Mouse (Mus musculus) liver, embryonic 12.5 days (tissue): ENCODE results near the gene Chst11. TPM values are rescaled to one million over a fixed set of nuclear protein-coding genes. Genes with fewer than 3 reads are reported as not detected.

Source experiments
- ATAC-seq: fragments of 200-750 bp; cut with Nextera tagmentation; 2 replicates; pipeline ENCODE4 v1.8.0; 2017; ENCODE audit warnings: moderate number of reproducible peaks, mild to moderate bottlenecking, moderate library complexity
- H3K27ac ChIP-seq: fragments of 300-500 bp; sonication (generic); 2 replicates; pipeline ENCODE4 v1.5.1; 2016; ENCODE audit warnings: mild to moderate bottlenecking
- H3K27me3 ChIP-seq: fragments of 300-500 bp; sonication (generic); replicated peaks from 2 replicates; pipeline ENCODE4 v1.6.1; 2016; ENCODE audit warnings: mild to moderate bottlenecking, moderate library complexity
- H3K36me3 ChIP-seq: fragments of 300-500 bp; sonication (generic); 2 replicates; pipeline ENCODE4 v1.6.1; 2016; ENCODE audit warnings: mild to moderate bottlenecking, moderate library complexity
- H3K4me1 ChIP-seq: fragments of 300-500 bp; sonication (generic); 2 replicates; pipeline ENCODE4 v1.6.1; 2016
- H3K4me2 ChIP-seq: fragments of 300-500 bp; sonication (generic); 2 replicates; pipeline ENCODE4 v1.6.1; 2016; ENCODE audit warnings: mild to moderate bottlenecking, moderate library complexity
- H3K4me3 ChIP-seq: fragments of 300-500 bp; sonication (generic); 2 replicates; pipeline ENCODE4 v1.5.1; 2016; ENCODE audit warnings: mild to moderate bottlenecking, moderate library complexity
- H3K9ac ChIP-seq: fragments of 300-500 bp; sonication (generic); 2 replicates; pipeline ENCODE4 v1.6.1; 2016; ENCODE audit warnings: mild to moderate bottlenecking, moderate library complexity
- H3K9me3 ChIP-seq: fragments of 300-500 bp; sonication (generic); replicated peaks from 2 replicates; pipeline ENCODE4 v1.6.1; 2016; ENCODE audit warnings: mild to moderate bottlenecking, moderate library complexity
- WGBS: fragments of 180-500 bp; shearing (Covaris S2); methylation state at CpG from one replicate; pipeline ENCODE4 v1.1.7; 2016; ENCODE audit not compliant: insufficient replicate concordance; 5-methylcytosine and 5-hydroxymethylcytosine counted together
- polyA plus RNA-seq: library from polyadenylated mRNA; unstranded; fragments of >200 nt; fragmentation: Nextera tagmentation; extraction: Ambion mirVana; gene quantifications from 2 replicates; pipeline ENCODE4 v1.2.1, GENCODE M21; 2016

The Chst11 gene
- polyA plus RNA-seq, 1 experiment from 2014 or later: 1.9 TPM

- no peaks in the 10 kb centered on the region for H3K27me3 ChIP-seq
- no peak overlapping the region for H3K27ac ChIP-seq
- no peak overlapping the region for H3K4me2 ChIP-seq
- H3K4me1 ChIP-seq: peaks cover 48% of the 10 kb centered on the region
- H3K9me3 ChIP-seq: no peaks in the 10 kb centered on the region
- no peak overlapping the region for H3K9ac ChIP-seq
- WGBS: 91% methylated on average over 5 of the region's 5 CpGs
- peaks cover 18% of the 10 kb centered on the region for H3K36me3 ChIP-seq
- H3K4me3 ChIP-seq: no peak overlapping the region
- ATAC-seq: no peak
These were observed 203.8 kb downstream of the Chst11 start for GRCm38 (mm10) chr10:83189071-83189470.

- Histone ChIP-seq H3K4me2 (no peak overlapping the region), H3K27me3 (no peaks in the 10 kb centered on the region), H3K9ac (no peak overlapping the region), H3K27ac (no peak overlapping the region), H3K36me3 (peaks cover 18% of the 10 kb centered on the region), H3K4me3 (no peak overlapping the region), H3K9me3 (no peaks in the 10 kb centered on the region), H3K4me1 (peaks cover 28% of the 10 kb centered on the region)
- 90% methylated on average over 17 of the region's 17 CpGs for WGBS
- no peak for ATAC-seq
These were observed 206.2 kb downstream of the Chst11 start for GRCm38 (mm10) chr10:83191476-83191875.

- 67% methylated on average over 6 of the region's 6 CpGs for WGBS
- Histone ChIP-seq H3K27me3 (no peaks in the 10 kb centered on the region), H3K4me2 (no peak overlapping the region), H3K9me3 (no peaks in the 10 kb centered on the region), H3K9ac (no peak overlapping the region), H3K4me3 (no peak overlapping the region), H3K27ac (no peak overlapping the region), H3K4me1 (peaks cover 23% of the 10 kb centered on the region), H3K36me3 (peaks cover 18% of the 10 kb centered on the region)
- ATAC-seq: no peak
These were observed 206.7 kb downstream of the Chst11 start for GRCm38 (mm10) chr10:83191982-83192381.

DNA sequence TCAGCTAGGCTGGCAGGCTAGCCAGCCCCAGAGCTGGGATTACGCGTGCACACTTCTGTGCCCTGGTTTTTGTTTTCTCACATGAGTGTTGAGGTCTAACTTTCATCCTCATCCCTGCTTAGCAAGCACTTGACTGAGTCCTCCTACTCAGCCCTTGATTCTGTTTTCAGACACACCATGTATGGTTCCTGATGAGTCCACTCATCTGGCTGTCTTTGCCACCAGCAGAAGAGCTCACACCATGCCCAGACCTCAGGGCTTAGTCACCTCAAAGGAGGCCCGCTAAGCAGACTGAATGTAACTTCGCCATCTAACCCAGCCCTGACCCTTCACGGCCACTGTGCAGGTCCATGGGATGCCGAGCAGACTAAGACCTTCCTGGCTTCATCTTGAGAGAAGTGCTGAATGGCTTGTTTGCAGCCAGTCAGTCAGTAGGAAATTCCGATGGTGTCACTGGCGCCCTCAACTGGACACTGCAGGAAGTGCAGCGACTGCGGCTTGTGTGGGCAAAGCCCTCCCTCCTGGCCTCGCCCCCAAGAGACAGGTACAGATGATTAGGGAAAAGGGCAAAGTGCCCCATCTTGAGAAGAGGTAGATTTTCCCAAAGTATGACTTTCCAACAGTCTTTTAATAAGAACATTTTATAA is 212.5 kb downstream of the Chst11 start:
- WGBS: 39% methylated on average over 11 of the region's 11 CpGs
- Histone ChIP-seq H3K27me3 (peaks cover 4% of the 10 kb centered on the region; the same call in 1 of the 2 replicates), H3K4me3 (no peak overlapping the region), H3K9me3 (no peaks in the 10 kb centered on the region), H3K4me2 (no peak overlapping the region), H3K9ac (no peak overlapping the region), H3K27ac (no peak overlapping the region), H3K36me3 (no peaks in the 10 kb centered on the region), H3K4me1 (0 out of 2 replicates have a peak, but pooled peaks cover 8% of the 10 kb centered on the region)
- ATAC-seq: peak; percentile 36; the same call in 1 of the 2 replicates

GRCm38 (mm10) chr10:83198692-83199091 is 213.4 kb downstream of the Chst11 start:
- Histone ChIP-seq H3K4me1 (0 out of 2 replicates have a peak, but pooled peaks cover 8% of the 10 kb centered on the region), H3K9me3 (no peaks in the 10 kb centered on the region), H3K27ac (no peak overlapping the region), H3K9ac (no peak overlapping the region), H3K27me3 (peaks cover 4% of the 10 kb centered on the region; the same call in 1 of the 2 replicates), H3K4me3 (no peak overlapping the region), H3K4me2 (no peak overlapping the region), H3K36me3 (no peaks in the 10 kb centered on the region)
- no peak for ATAC-seq
- 44% methylated on average over 5 of the region's 5 CpGs for WGBS

DNA sequence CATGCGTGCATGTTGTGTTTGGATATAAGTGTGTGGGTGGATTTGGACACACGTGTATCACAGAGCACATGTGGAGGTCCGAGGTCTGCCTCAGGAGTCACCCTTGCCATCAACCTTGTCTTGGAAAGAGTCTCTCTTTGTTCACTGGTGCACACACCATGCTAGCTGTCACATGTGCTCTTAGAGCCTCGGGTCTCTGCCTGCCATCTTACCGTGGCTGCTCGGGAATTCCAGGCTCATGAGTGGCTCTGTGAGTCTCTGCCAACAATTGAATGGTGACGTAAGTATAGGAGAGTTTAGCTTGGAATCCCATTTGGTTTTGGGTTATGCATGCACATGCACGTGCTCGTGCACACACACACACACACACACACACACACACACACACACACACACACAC is 214.0 kb downstream of the Chst11 start:
- H3K4me3 ChIP-seq: no peak overlapping the region
- H3K9me3 ChIP-seq: no peaks in the 10 kb centered on the region
- no peaks in the 10 kb centered on the region for H3K36me3 ChIP-seq
- no peak overlapping the region for H3K9ac ChIP-seq
- WGBS: 76% methylated on average over 9 of the region's 9 CpGs
- no peak overlapping the region for H3K4me2 ChIP-seq
- H3K4me1 ChIP-seq: 0 out of 2 replicates have a peak, but pooled peaks cover 8% of the 10 kb centered on the region
- no peak for ATAC-seq
- H3K27ac ChIP-seq: no peak overlapping the region
- peaks cover 4% of the 10 kb centered on the region; the same call in 1 of the 2 replicates for H3K27me3 ChIP-seq

GRCm38 (mm10) chr10:83201525-83201924 is 216.2 kb downstream of the Chst11 start:
- no peak for ATAC-seq
- 0 out of 2 replicates have a peak, but pooled peaks cover 4% of the 10 kb centered on the region for H3K4me1 ChIP-seq
- no peak overlapping the region for H3K27ac ChIP-seq
- H3K4me3 ChIP-seq: no peak overlapping the region
- no peak overlapping the region for H3K4me2 ChIP-seq
- no peak overlapping the region for H3K9ac ChIP-seq
- peaks cover 4% of the 10 kb centered on the region; the same call in 1 of the 2 replicates for H3K27me3 ChIP-seq
- no peaks in the 10 kb centered on the region for H3K9me3 ChIP-seq
- WGBS: 65% methylated on average over 7 of the region's 7 CpGs
- no peaks in the 10 kb centered on the region for H3K36me3 ChIP-seq

DNA sequence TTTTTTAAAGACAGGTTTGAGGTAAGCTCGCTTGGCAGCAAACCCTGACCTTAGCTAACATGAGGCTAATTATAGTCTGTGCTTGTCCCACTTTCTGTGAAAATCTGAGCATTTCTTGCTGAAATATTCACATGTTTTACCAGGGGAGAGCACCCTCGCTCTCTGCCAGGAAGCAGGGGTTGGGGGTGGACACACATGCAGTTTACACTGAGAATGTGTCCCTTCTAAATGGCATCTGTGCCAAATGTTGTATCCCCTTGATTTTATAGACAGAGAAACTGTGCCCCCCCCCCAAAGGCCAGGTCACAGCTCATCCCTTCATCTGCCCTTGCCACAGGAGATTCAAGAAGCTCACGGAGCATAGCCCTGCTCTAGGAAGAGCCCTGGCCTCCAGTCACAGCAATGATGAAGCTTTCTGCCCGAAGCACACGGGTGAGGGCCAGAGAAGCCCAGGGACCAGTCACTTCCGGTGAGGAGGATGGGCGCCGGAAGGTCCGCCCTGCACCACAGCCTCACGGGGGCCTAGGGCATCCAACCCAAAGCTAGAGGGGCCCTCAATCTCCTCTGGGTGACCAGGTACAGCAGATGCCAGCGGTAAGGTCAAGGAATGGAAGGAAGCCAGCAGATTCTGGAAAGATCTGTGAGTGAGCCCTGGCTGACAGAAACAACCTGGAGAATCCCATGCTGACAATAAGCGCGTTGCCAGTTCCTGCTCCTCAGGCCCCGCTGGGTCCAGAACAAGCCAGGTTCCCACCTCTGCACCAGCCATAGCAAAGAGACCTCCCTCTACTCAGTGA is 217.8 kb downstream of the Chst11 start:
- WGBS: 67% methylated on average over 14 of the region's 14 CpGs
- Histone ChIP-seq H3K27ac (no peak overlapping the region), H3K27me3 (peaks cover 4% of the 10 kb centered on the region; the same call in 1 of the 2 replicates), H3K4me2 (no peak overlapping the region), H3K4me3 (no peak overlapping the region), H3K9ac (no peak overlapping the region), H3K36me3 (no peaks in the 10 kb centered on the region), H3K4me1 (no peaks in the 10 kb centered on the region), H3K9me3 (no peaks in the 10 kb centered on the region)
- ATAC-seq: no peak

GRCm38 (mm10) chr10:83208436-83208835 is 223.1 kb downstream of the Chst11 start:
- Histone ChIP-seq H3K4me1 (no peaks in the 10 kb centered on the region), H3K36me3 (no peaks in the 10 kb centered on the region), H3K27me3 (0 out of 2 replicates have a peak, but pooled peaks cover 9% of the 10 kb centered on the region), H3K4me3 (no peak overlapping the region), H3K27ac (no peak overlapping the region), H3K9me3 (no peaks in the 10 kb centered on the region), H3K4me2 (no peak overlapping the region), H3K9ac (no peak overlapping the region)
- 65% methylated on average over 7 of the region's 7 CpGs for WGBS
- ATAC-seq: no peak

GRCm38 (mm10) chr10:83209388-83209787 is 224.1 kb downstream of the Chst11 start:
- H3K4me2 ChIP-seq: no peak overlapping the region
- H3K27me3 ChIP-seq: 0 out of 2 replicates have a peak, but pooled peaks cover 9% of the 10 kb centered on the region
- WGBS: 71% methylated on average over 12 of the region's 12 CpGs

DNA sequence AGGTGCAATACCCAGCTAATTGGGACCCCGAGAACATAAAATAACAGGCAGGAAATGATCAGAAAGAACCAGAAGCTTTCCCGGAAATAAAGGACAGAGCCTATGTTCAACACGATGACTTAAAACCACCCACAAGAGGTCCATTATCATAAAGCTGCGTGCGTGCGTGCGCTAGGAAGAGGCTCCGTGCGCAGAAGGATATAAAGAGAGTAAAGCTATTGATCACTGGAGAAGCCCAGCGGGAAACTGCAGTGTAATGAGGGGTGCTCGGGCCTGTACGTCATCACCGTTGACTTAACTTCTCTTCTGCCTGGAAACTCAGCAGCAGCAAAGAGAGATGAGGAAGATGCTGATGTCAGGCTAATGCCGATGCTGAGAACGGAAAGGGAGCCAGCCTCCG is 224.8 kb downstream of the Chst11 start:
- Histone ChIP-seq H3K4me3 (no peak overlapping the region), H3K27ac (no peak overlapping the region), H3K36me3 (no peaks in the 10 kb centered on the region), H3K4me2 (no peak overlapping the region), H3K9ac (no peak overlapping the region), H3K9me3 (no peaks in the 10 kb centered on the region), H3K4me1 (no peaks in the 10 kb centered on the region), H3K27me3 (0 out of 2 replicates have a peak, but pooled peaks cover 9% of the 10 kb centered on the region)
- 78% methylated on average over 16 of the region's 16 CpGs for WGBS
- ATAC-seq: no peak

More at GRCm38 (mm10) chr10:83209388-83209787, 224.1 kb downstream of the Chst11 start:
- Histone ChIP-seq H3K9ac (no peak overlapping the region), H3K4me1 (no peaks in the 10 kb centered on the region), H3K4me3 (no peak overlapping the region), H3K27ac (no peak overlapping the region), H3K9me3 (no peaks in the 10 kb centered on the region), H3K36me3 (no peaks in the 10 kb centered on the region)
- no peak for ATAC-seq

GRCm38 (mm10) chr10:83210968-83211583 is 225.8 kb downstream of the Chst11 start:
- no peak overlapping the region for H3K4me2 ChIP-seq
- H3K9ac ChIP-seq: no peak overlapping the region
- no peak overlapping the region for H3K4me3 ChIP-seq
- WGBS: 41% methylated on average over 6 of the region's 6 CpGs
- no peaks in the 10 kb centered on the region for H3K4me1 ChIP-seq
- no peaks in the 10 kb centered on the region for H3K9me3 ChIP-seq
- H3K27ac ChIP-seq: no peak overlapping the region
- H3K27me3 ChIP-seq: 0 out of 2 replicates have a peak, but pooled peaks cover 9% of the 10 kb centered on the region
- no peak for ATAC-seq
- H3K36me3 ChIP-seq: no peaks in the 10 kb centered on the region
